ENCODE assay signal across 16 mouse cellular contexts in genomic region chr11:93272016-93272415, GRCm38 (mm10).
A peak's percentile ranks its signal among the peaks of the same experiment; 100 is the strongest.
DNase-seq lines count a peak whose midpoint lies in the region; ATAC-seq and TF ChIP-seq lines count a peak whose summit lies in the region.
"Had no signal": no experiment of that assay in that cellular context is flagged by ENCODE, and none has a peak within 500 bp of the region (broad histone marks: within the 10 kb centered on the region; RNA-seq: fewer than 3 reads in every experiment).

No protein-coding gene starts in this region.

- no peaks in the 10 kb centered on the region for H3K27me3 ChIP-seq in cerebellum, adult 2 months (ENCODE audit: control insufficient read depth, insufficient read depth, low read length)
- no peaks in the 10 kb centered on the region for H3K27me3 ChIP-seq in hindbrain, postnatal 0 days (ENCODE audit: insufficient read depth, low read length)
- H3K27me3 ChIP-seq: embryonic facial prominence, embryonic 13.5 days; megakaryocyte, embryonic 14.5 days had no signal

- WGBS in cerebellum, adult 2 months: 18% methylated on average over 6 of the region's 6 CpGs
- WGBS in hindbrain, postnatal 0 days: 13% methylated on average over 6 of the region's 6 CpGs

- H3K27ac ChIP-seq in cerebellum, adult 2 months (ENCODE audit: insufficient read depth, low read length): peak overlapping the region; percentile 61; the same call in 1 of the 2 replicates
- no peak overlapping the region for H3K27ac ChIP-seq in hindbrain, postnatal 0 days
- H3K27ac ChIP-seq: embryonic facial prominence, embryonic 13.5 days; heart, embryonic 10.5 days; left cerebral cortex, adult 2 months had no signal

- H3K9ac ChIP-seq in hindbrain, postnatal 0 days (replicated peaks; ENCODE audit: low read length): no peak overlapping the region
- H3K9ac ChIP-seq: embryonic facial prominence, embryonic 13.5 days; liver, postnatal 0 days had no signal

- peak overlapping the region; percentile 3; the same call in 1 of the 2 replicates for H3K4me2 ChIP-seq in hindbrain, postnatal 0 days (ENCODE audit: low read depth, low read length)
- H3K4me2 ChIP-seq: embryonic facial prominence, embryonic 13.5 days had no signal

- peaks cover 20% of the 10 kb centered on the region for H3K4me1 ChIP-seq in cerebellum, adult 2 months (ENCODE audit: control insufficient read depth, insufficient read depth, low read length)
- peaks cover 12% of the 10 kb centered on the region; the same call in 1 of the 2 replicates for H3K4me1 ChIP-seq in hindbrain, postnatal 0 days (ENCODE audit: insufficient read depth, low read length)
- H3K4me1 ChIP-seq: embryonic facial prominence, embryonic 13.5 days; heart, embryonic 10.5 days; megakaryocyte, embryonic 14.5 days had no signal

- no peak for TF ChIP-seq POLR2A in cerebellum, adult 2 months (IDR thresholded peaks at IDR 0.05; ENCODE audit: borderline replicate concordance, insufficient read depth, low read length)

- no peak for ATAC-seq in hindbrain, postnatal 0 days
- ATAC-seq in megakaryocyte-erythroid progenitor cell, adult 5-6 weeks (replicated peaks; ENCODE audit: low FRiP score, low TSS enrichment, poor library complexity, severe bottlenecking): no peak
- ATAC-seq: liver, postnatal 0 days had no signal

- no peaks in the 10 kb centered on the region for H3K36me3 ChIP-seq in hindbrain, postnatal 0 days (ENCODE audit: insufficient read depth, low read length)
- H3K36me3 ChIP-seq: embryonic facial prominence, embryonic 13.5 days; G1E; heart, embryonic 10.5 days had no signal

- DNase-seq in lung, postnatal 10 days: peak; percentile 10
- DNase-seq in lung, postnatal 36 days: no peak
- peak; percentile 59 to 78 for DNase-seq in cerebellum, adult 2 months
- peak; percentile 65 for DNase-seq in hindbrain, postnatal 0 days (ENCODE audit: low spot score)
- no peak for DNase-seq in right cerebral cortex, postnatal 4 days
- no peak for DNase-seq in left cerebral cortex, adult 18-20 months (ENCODE audit: low spot score in 2 of 2)
- DNase-seq: adrenal gland, postnatal 36 days; heart, postnatal 36 days; kidney, adult 11 months; liver, postnatal 0 days had no signal

- no peaks in the 10 kb centered on the region for H3K9me3 ChIP-seq in hindbrain, postnatal 0 days (ENCODE audit: low read length)
- H3K9me3 ChIP-seq: embryonic facial prominence, embryonic 13.5 days; heart, embryonic 10.5 days had no signal

- no peak for TF ChIP-seq CTCF in cerebellum, adult 2 months (IDR thresholded peaks at IDR 0.05; ENCODE audit: borderline replicate concordance, insufficient read depth, low read depth, low read length)
- no peak for TF ChIP-seq CTCF in hindbrain, postnatal 0 days (IDR thresholded peaks at IDR 0.05; ENCODE audit: low read depth)

- no peak overlapping the region for H3K4me3 ChIP-seq in cerebellum, adult 2 months (replicated peaks; ENCODE audit: insufficient read depth, low read depth, low read length)
- H3K4me3 ChIP-seq in hindbrain, postnatal 0 days (ENCODE audit: low read length): no peak overlapping the region
- H3K4me3 ChIP-seq: embryonic facial prominence, embryonic 13.5 days; heart, embryonic 10.5 days; left cerebral cortex, adult 2 months; megakaryocyte, embryonic 14.5 days had no signal

Comparison
In these comparisons a context has a peak if more than half of its experiments do, and no peak if none do; other contexts are left out.
1. DNase-seq: peak in lung, postnatal 10 days (single experiment), cerebellum, adult 2 months (2 of 2) and hindbrain, postnatal 0 days (single experiment); none in lung, postnatal 36 days (single experiment), right cerebral cortex, postnatal 4 days (single experiment) and left cerebral cortex, adult 18-20 months (0 of 2).